Mouse (Mus musculus) olfactory bulb, adult 2 months (tissue): ENCODE data around the gene Glyctk.

Experiments used
- CTCF ChIP-seq: fragments of 200-500 bp; IDR thresholded peaks from 2 replicates; pipeline ENCODE4 v1.5.1; 2012; ENCODE audit warnings: low read depth, mild to moderate bottlenecking, low read length, moderate library complexity; ENCODE audit not compliant: insufficient read depth
- POLR2A ChIP-seq: fragments of 200-500 bp; IDR thresholded peaks from 2 replicates; pipeline ENCODE4 v1.6.1; 2012; ENCODE audit warnings: mild to moderate bottlenecking, low read depth, low read length, moderate library complexity; ENCODE audit not compliant: insufficient read depth

- TF ChIP-seq CTCF (no peak), POLR2A (no peak)
Measured at GRCm38 (mm10) chr9:106106241-106106640, 51.7 kb downstream of the Glyctk start.
